Mouse (Mus musculus) retina, postnatal 1 day (tissue): Measurements from ENCODE around the gene Man2b1.
"Not testable (repeated sequence)": the region's sequence is repeated elsewhere in the genome, so short reads cannot be mapped to it uniquely, and the experiment has no call there.

Experiments
- DNase-seq: peaks from one replicate; pipeline ENCODE4 v3.0.0-alpha.2; 2012

Gene Man2b1

GRCm38 (mm10) chr8:85074617-85075016 is 8.5 kb upstream of the Man2b1 start:
- DNase-seq = no peak

- DNase-seq = peak; percentile 50
These were observed 7.1 kb upstream of the Man2b1 start for GRCm38 (mm10) chr8:85076001-85076400.

- peak; percentile 87 for DNase-seq
These were observed 6.1 kb upstream of the Man2b1 start for GRCm38 (mm10) chr8:85076993-85077392.

- DNase-seq = no peak
These were observed 2.9 kb upstream of the Man2b1 start for GRCm38 (mm10) chr8:85080214-85080531.

- DNase-seq = peak; percentile 91
These were observed 2.4 kb upstream of the Man2b1 start, which contains the start of gene Wdr83os for GRCm38 (mm10) chr8:85080532-85081215. TSS of gene Wdr83os (plus strand) at chr8:85080740.

GRCm38 (mm10) chr8:85081216-85081555 is 1.9 kb upstream of the Man2b1 start, which contains the start of gene Wdr83:
TSS of gene Wdr83 (minus strand) at chr8:85081306.
- DNase-seq = peak; percentile 52

- DNase-seq = not testable (repeated sequence)
These were observed 901 bp upstream of the Man2b1 start for GRCm38 (mm10) chr8:85082169-85082568.

- DNase-seq = no peak
These were observed 1.6 kb downstream of the Man2b1 start for GRCm38 (mm10) chr8:85084633-85085032.

GRCm38 (mm10) chr8:85086238-85086637 is 3.2 kb downstream of the Man2b1 start:
- DNase-seq = no peak

GRCm38 (mm10) chr8:85088771-85089170 is 5.7 kb downstream of the Man2b1 start:
- no peak for DNase-seq

- DNase-seq = no peak
These were observed 7.8 kb downstream of the Man2b1 start for GRCm38 (mm10) chr8:85090856-85091255.

GRCm38 (mm10) chr8:85091526-85092090 is 8.5 kb downstream of the Man2b1 start:
- DNase-seq = no peak

- no peak for DNase-seq
These were observed 12.0 kb downstream of the Man2b1 start for GRCm38 (mm10) chr8:85095051-85095450.

- DNase-seq = no peak
These were observed 12.5 kb downstream of the Man2b1 start for GRCm38 (mm10) chr8:85095566-85095965.

- DNase-seq = no peak
These were observed 13.1 kb downstream of the Man2b1 start for GRCm38 (mm10) chr8:85096196-85096595.

GRCm38 (mm10) chr8:85096850-85097249 is 13.8 kb downstream of the Man2b1 start:
- no peak for DNase-seq

- DNase-seq = no peak
These were observed 17.1 kb downstream of the Man2b1 start for GRCm38 (mm10) chr8:85100076-85100665.

GRCm38 (mm10) chr8:85113241-85113640 is 30.2 kb downstream of the Man2b1 start:
- DNase-seq = no peak

- DNase-seq = no peak
These were observed 32.4 kb downstream of the Man2b1 start for GRCm38 (mm10) chr8:85115501-85115900.

GRCm38 (mm10) chr8:85116984-85117383 is 33.9 kb downstream of the Man2b1 start:
- no peak for DNase-seq

- DNase-seq = peak; percentile 85
These were observed 36.2 kb downstream of the Man2b1 start for GRCm38 (mm10) chr8:85119052-85119981.

- DNase-seq = not testable (repeated sequence)
These were observed 37.2 kb downstream of the Man2b1 start for GRCm38 (mm10) chr8:85120251-85120650.

- DNase-seq = no peak
These were observed 39.9 kb downstream of the Man2b1 start, which contains the start of gene Zfp791 for GRCm38 (mm10) chr8:85122995-85123394. TSS of gene Zfp791 (minus strand) at chr8:85123095.
